Mouse (Mus musculus): ENCODE results near the gene Gng2. TPM values are rescaled to one million over a fixed set of nuclear protein-coding genes. Genes with fewer than 3 reads are reported as not detected.
A peak's percentile ranks its signal among the peaks of the same experiment; 100 is the strongest.
"Not testable (repeated sequence)": the region's sequence is repeated elsewhere in the genome, so short reads cannot be mapped to it uniquely, and the experiment has no call there.

Gng2 gene
- polyA plus RNA-seq, 1 experiment = 70.9 TPM

- DNase-seq (ENCODE audit: extremely low spot score in 1 of 2, low spot score in 1 of 2) = no peak
These were observed 110.0 kb downstream of the Gng2 start for GRCm38 (mm10) chr14:19867286-19867935.

- DNase-seq (ENCODE audit: extremely low spot score in 1 of 2, low spot score in 1 of 2) = not testable (repeated sequence)
These were observed 112.3 kb downstream of the Gng2 start for GRCm38 (mm10) chr14:19865121-19865520.

- no peak for DNase-seq (ENCODE audit: extremely low spot score in 1 of 2, low spot score in 1 of 2)
These were observed 115.9 kb downstream of the Gng2 start for GRCm38 (mm10) chr14:19861311-19862080.

GRCm38 (mm10) chr14:19860281-19860680 lies 117.1 kb downstream of the Gng2 start:
- no peak for DNase-seq (ENCODE audit: extremely low spot score in 1 of 2, low spot score in 1 of 2)

GRCm38 (mm10) chr14:19858808-19859776 lies 118.3 kb downstream of the Gng2 start:
- DNase-seq (ENCODE audit: extremely low spot score in 1 of 2, low spot score in 1 of 2) = peak; percentile 24 to 76

GRCm38 (mm10) chr14:19858279-19858678 lies 119.1 kb downstream of the Gng2 start:
- DNase-seq (ENCODE audit: extremely low spot score in 1 of 2, low spot score in 1 of 2) = no peak

- no peak for DNase-seq (ENCODE audit: extremely low spot score in 1 of 2, low spot score in 1 of 2)
These were observed 124.0 kb downstream of the Gng2 start for GRCm38 (mm10) chr14:19853471-19853870.

GRCm38 (mm10) chr14:19839600-19840332 lies 137.7 kb downstream of the Gng2 start:
- DNase-seq (ENCODE audit: extremely low spot score in 1 of 2, low spot score in 1 of 2) = peak; percentile 45 to 89

GRCm38 (mm10) chr14:19836289-19836688 lies 141.1 kb downstream of the Gng2 start:
- DNase-seq (ENCODE audit: extremely low spot score in 1 of 2, low spot score in 1 of 2) = no peak

- DNase-seq (ENCODE audit: extremely low spot score in 1 of 2, low spot score in 1 of 2) = no peak
These were observed 151.9 kb downstream of the Gng2 start for GRCm38 (mm10) chr14:19825481-19825880.

- DNase-seq (ENCODE audit: extremely low spot score in 1 of 2, low spot score in 1 of 2) = peak; percentile 79 to 91
These were observed 153.9 kb downstream of the Gng2 start, which contains the start of gene Rtraf for GRCm38 (mm10) chr14:19823321-19824142. TSS of gene Rtraf (minus strand) at chr14:19823824.

Other genes with a start within 250 kb of the Gng2 start
- 4.6 and 5.7 TPM in 2 replicates for gene Nid2, start 226.4 kb downstream of the Gng2 start, polyA plus RNA-seq (2012; rRNA removed)
- gene Rtraf, start 153.8 kb downstream of the Gng2 start, polyA plus RNA-seq (2012; rRNA removed) = 67.3 and 68.3 TPM in 2 replicates
- 7.9 and 8.6 TPM in 2 replicates for gene Saysd1, start 160.9 kb upstream of the Gng2 start, polyA plus RNA-seq (2012; rRNA removed)
- gene Kcnk5, start 204.2 kb upstream of the Gng2 start, polyA plus RNA-seq (2012; rRNA removed) = 0.80 and 0.86 TPM in 2 replicates

All from frontal cortex, adult 2 months (tissue).